8 mouse cellular contexts compared by ENCODE assay signal in genomic region chr7:29905966-29906681, GRCm38 (mm10). TPM values are rescaled to one million over a fixed set of nuclear protein-coding genes. Genes with fewer than 3 reads are reported as not detected.
DNase-seq lines count a peak whose midpoint lies in the region; ATAC-seq and TF ChIP-seq lines count a peak whose summit lies in the region.

Gene Zfp27, minus strand, starts transcription at chr7:29906572.

- H3K27me3 ChIP-seq in hindbrain, embryonic 10.5 days (ENCODE audit: insufficient read depth, poor library complexity, severe bottlenecking), result no peaks in the 10 kb centered on the region
- no peaks in the 10 kb centered on the region for H3K27me3 ChIP-seq in lung, postnatal 0 days (replicated peaks; ENCODE audit: insufficient read depth, low read length)

- TF ChIP-seq CTCF in lung, postnatal 0 days (IDR thresholded peaks at IDR 0.05), result no peak

- TF ChIP-seq EP300 in lung, postnatal 0 days (IDR thresholded peaks at IDR 0.05), result peak; percentile 49; the same call in 1 of the 2 replicates

- WGBS in hindbrain, embryonic 10.5 days, result under 1% methylated on average over 22 of the region's 22 CpGs
- under 1% methylated on average over 22 of the region's 22 CpGs for WGBS in lung, postnatal 0 days

- H3K4me2 ChIP-seq in lung, postnatal 0 days (replicated peaks; ENCODE audit: low read depth, low read length), result peak within 1 kb of the TSS; percentile 67

- peak within 1 kb of the TSS; percentile 67 for H3K4me3 ChIP-seq in hindbrain, embryonic 10.5 days
- H3K4me3 ChIP-seq in lung, postnatal 0 days (ENCODE audit: low read depth, low read length), result peak within 1 kb of the TSS; percentile 63

- H3K4me1 ChIP-seq in hindbrain, embryonic 10.5 days (replicated peaks), result peaks cover 21% of the 10 kb centered on the region
- H3K4me1 ChIP-seq in lung, postnatal 0 days (ENCODE audit: insufficient read depth, low read depth, low read length), result no peaks in the 10 kb centered on the region

- peaks cover 36% of the 10 kb centered on the region for H3K36me3 ChIP-seq in hindbrain, embryonic 10.5 days
- no peaks in the 10 kb centered on the region for H3K36me3 ChIP-seq in lung, postnatal 0 days (ENCODE audit: insufficient read depth, low read length)

- peak; percentile 96 for DNase-seq in Muller cell, postnatal 12 days (ENCODE audit: inconsistent ontology term)
- peak; percentile 90 for DNase-seq in cerebellum, adult 9-10 months
- DNase-seq in hindbrain, embryonic 10.5 days (ENCODE audit: low spot score), result peak; percentile 87
- DNase-seq in layer of hippocampus, adult 9-11 months, result peak; percentile 85
- DNase-seq in lung, postnatal 0 days (ENCODE audit: low spot score), result peak; percentile 95
- DNase-seq in ovary, postnatal 36 days (ENCODE audit: low spot score), result peak; percentile 43
- DNase-seq in thymus, postnatal 25 days, result peak; percentile 56

- H3K27ac ChIP-seq in hindbrain, embryonic 10.5 days, result peak within 1 kb of the TSS; percentile 96
- H3K27ac ChIP-seq in lung, postnatal 0 days (ENCODE audit: low read length), result peak within 1 kb of the TSS; percentile 93

- no peaks in the 10 kb centered on the region for H3K9me3 ChIP-seq in hindbrain, embryonic 10.5 days
- no peaks in the 10 kb centered on the region for H3K9me3 ChIP-seq in lung, postnatal 0 days (ENCODE audit: low read length)

- peak; percentile 85 for ATAC-seq in frontal cortex, adult (ENCODE audit: low TSS enrichment)
- peak; percentile 69 for ATAC-seq in lung, postnatal 0 days

- H3K9ac ChIP-seq in lung, postnatal 0 days (replicated peaks; ENCODE audit: low read depth), result peak within 1 kb of the TSS; percentile 56

RNA-seq across cellular contexts. Expression of gene Zfp27, which starts in this region (rescaled TPM):
- 8.5 and 12.2 TPM in 2 replicates for polyA plus RNA-seq in hindbrain, embryonic 10.5 days (2016; fragmentation: Nextera tagmentation; extraction: Ambion mirVana)
- 4.2 and 5.0 TPM in 2 replicates for polyA plus RNA-seq in lung, postnatal 0 days (2015; fragmentation: Nextera tagmentation; extraction: Ambion mirVana)

Comparison
In these comparisons a context has a peak if more than half of its experiments do, and no peak if none do; other contexts are left out.
1. Peak in every context shown above with its lines: DNase-seq, ATAC-seq, H3K4me3 ChIP-seq and H3K27ac ChIP-seq.
2. DNase-seq: peak in every context shown above with its lines; median percentile 96 in Muller cell, postnatal 12 days; 95 in lung, postnatal 0 days; 90 in cerebellum, adult 9-10 months; 87 in hindbrain, embryonic 10.5 days; 85 in layer of hippocampus, adult 9-11 months; 56 in thymus, postnatal 25 days; 43 in ovary, postnatal 36 days.